Mouse (Mus musculus) heart, adult 11 months (tissue): Measurements from ENCODE around the gene Slc8a1.
A peak's percentile ranks its signal among the peaks of the same experiment; 100 is the strongest.

Experiments
- DNase-seq: peaks from one replicate; pipeline ENCODE4 v3.0.0; 2022

Gene Slc8a1

DNA sequence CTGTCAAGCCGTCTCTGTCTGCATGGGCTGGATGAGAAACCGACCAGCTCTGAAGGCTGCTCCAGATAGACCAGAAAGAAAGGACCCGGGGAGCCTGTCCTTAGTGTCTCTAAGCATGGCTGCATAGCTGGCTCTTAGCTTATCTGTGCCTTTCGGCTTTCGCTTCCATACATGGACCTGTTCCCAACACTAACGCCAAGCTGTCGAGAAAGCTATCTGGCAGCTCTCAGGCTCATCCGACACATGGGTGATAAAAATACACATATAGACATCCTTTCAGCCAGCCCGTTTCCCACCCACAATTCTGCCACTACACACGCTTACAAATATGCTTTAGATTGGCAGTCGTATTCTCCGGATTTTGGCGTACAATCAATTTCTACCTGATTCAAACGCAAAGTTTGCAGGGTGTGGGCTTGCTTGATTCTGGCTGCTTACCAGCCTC, at the start of gene Slc8a1:
TSS of gene Slc8a1 (minus strand) at position 67 of the 445 bp plus-strand sequence.
- DNase-seq, result peak; percentile 97

- no peak for DNase-seq
These were observed 49.2 kb upstream of the Slc8a1 start for GRCm38 (mm10) chr17:81787350-81787749.

GRCm38 (mm10) chr17:81782326-81782725, 44.1 kb upstream of the Slc8a1 start:
- DNase-seq, result no peak

DNA sequence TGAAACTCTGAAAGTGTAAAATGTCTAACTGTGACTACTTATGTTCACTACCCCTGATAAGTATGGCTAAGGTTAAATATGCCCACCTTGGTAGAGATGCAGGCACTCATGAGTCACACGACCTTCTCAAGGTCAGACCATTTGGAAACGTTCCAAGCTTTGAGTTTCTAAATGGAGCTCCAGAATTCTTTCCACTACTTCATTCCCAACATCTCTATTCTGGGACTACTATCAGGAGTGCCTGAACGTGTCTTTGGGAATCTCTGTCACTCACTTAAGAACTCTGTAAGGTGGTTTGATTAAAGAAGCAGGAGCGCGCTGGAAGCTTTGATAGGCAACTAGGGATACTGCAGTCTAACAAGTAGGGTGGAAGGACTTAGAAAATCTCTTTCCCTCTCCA, 43.3 kb upstream of the Slc8a1 start:
- peak; percentile 87 for DNase-seq

GRCm38 (mm10) chr17:81779883-81780282, 41.7 kb upstream of the Slc8a1 start:
- no peak for DNase-seq

- DNase-seq, result no peak
These were observed 12.5 kb upstream of the Slc8a1 start for GRCm38 (mm10) chr17:81750664-81751063.

DNA sequence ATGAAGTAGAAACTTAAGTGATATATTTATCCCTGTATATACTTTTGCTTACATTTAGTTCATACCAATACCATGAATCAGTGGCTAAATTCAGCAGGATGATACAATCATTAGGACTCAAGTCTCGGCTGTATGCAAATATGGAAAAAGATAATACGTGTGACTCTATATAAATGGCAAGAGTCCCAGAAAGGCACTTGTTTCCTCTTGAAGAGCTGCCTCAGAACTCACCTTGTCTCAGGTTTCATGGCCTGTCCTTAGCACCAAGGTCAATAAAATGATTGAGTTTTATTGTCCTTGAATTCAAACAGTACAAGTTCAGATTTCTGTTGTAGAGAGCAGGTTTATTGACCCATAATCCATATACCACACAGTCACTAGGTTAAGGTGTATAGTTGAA, 4.9 kb upstream of the Slc8a1 start:
- no peak for DNase-seq

GRCm38 (mm10) chr17:81740576-81740975, 2.4 kb upstream of the Slc8a1 start:
- peak; percentile 93 for DNase-seq

DNA sequence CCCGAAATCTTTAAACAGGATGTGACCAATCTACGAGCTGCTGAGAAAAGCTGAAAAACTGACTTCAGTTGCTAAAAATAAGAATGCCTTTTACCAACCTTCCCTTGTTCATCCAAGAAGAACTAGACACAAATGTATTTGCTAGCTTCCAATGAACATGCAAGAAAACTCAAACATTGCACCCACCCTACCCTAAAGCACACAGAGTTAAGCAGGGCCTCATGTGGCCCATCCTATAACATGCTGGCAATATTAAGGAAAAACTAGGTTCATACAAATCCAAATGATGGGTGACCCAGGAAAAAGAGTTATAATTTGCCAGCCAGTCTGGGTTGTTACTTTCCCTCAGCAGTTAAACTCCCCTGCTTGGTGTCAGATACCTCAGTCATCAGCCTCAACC, 398 bp downstream of the Slc8a1 start:
- peak; percentile 81 for DNase-seq

GRCm38 (mm10) chr17:81737309-81737708, 868 bp downstream of the Slc8a1 start:
- no peak for DNase-seq

GRCm38 (mm10) chr17:81735583-81735982, 2.6 kb downstream of the Slc8a1 start:
- DNase-seq, result no peak

GRCm38 (mm10) chr17:81729891-81730290, 8.3 kb downstream of the Slc8a1 start:
- no peak for DNase-seq

- DNase-seq, result peak; percentile 94
These were observed 25.9 kb downstream of the Slc8a1 start for GRCm38 (mm10) chr17:81712273-81712751.

GRCm38 (mm10) chr17:81704761-81705160, 33.4 kb downstream of the Slc8a1 start:
- peak; percentile 88 for DNase-seq

- DNase-seq, result no peak
These were observed 34.9 kb downstream of the Slc8a1 start for GRCm38 (mm10) chr17:81703258-81703657.

- no peak for DNase-seq
These were observed 36.5 kb downstream of the Slc8a1 start for GRCm38 (mm10) chr17:81701701-81702100.

DNA sequence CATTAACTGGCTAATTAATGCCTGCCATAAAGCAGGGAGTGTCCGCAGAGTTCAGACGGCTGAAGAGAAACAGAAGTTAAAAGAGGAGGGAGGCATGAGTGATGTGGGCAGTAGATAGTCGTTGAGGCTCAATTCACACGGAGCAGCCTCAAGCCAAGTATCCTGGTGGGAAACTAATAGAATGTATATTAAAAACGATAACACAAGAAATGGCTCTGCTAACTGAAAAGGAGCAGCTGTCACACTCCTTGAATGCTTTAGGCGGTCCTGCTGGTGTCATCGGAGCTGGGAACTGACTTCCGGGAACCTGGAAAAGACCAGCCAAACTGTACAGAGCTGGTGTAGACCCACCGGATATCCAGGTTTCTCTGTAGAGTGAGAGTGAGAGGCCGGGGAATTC, 39.4 kb downstream of the Slc8a1 start:
- no peak for DNase-seq

GRCm38 (mm10) chr17:81697695-81698094, 40.5 kb downstream of the Slc8a1 start:
- no peak for DNase-seq

GRCm38 (mm10) chr17:81694977-81695376, 43.2 kb downstream of the Slc8a1 start:
- no peak for DNase-seq

DNA sequence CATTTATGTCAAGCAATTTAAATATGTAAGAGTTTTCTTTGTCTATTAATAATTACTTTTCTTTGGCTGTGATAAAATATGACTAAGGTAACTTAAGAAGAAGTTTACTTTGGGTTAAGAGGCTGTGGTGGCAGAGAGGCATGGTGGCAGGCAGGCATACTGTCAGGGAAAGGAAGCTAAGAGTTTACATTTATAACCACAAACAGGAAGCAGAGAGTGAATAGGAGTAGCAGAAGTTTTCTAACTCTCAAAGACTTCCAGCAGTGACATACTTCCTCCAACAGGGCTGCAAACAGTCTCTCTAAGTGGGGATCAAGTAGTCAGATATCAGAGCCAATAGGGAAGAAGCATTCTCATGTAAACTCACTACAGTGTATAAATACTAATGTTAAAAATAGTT, 58.6 kb downstream of the Slc8a1 start:
- no peak for DNase-seq

GRCm38 (mm10) chr17:81677450-81677849, 60.7 kb downstream of the Slc8a1 start:
- DNase-seq, result no peak

DNA sequence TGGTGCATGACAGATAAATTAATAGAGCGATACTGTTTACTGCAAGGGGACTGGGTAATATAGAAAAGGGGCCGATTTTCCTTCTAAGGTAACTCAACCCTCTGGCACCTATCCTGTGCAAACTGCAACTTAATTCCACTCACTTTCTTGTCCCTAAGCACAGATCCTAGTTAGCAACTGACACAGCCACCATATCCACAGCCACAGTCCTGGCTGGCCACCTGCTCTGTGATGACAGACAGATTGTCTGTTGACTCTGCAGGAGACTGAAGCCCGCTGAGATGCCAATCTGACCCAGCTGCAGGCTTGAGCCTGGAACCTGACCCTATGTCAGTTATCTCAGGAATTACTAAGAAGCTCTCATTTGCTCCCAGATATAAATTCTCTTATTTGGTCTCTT, 62.0 kb downstream of the Slc8a1 start:
- no peak for DNase-seq

- DNase-seq, result peak; percentile 85
These were observed 66.9 kb downstream of the Slc8a1 start for GRCm38 (mm10) chr17:81671245-81671644.

DNA sequence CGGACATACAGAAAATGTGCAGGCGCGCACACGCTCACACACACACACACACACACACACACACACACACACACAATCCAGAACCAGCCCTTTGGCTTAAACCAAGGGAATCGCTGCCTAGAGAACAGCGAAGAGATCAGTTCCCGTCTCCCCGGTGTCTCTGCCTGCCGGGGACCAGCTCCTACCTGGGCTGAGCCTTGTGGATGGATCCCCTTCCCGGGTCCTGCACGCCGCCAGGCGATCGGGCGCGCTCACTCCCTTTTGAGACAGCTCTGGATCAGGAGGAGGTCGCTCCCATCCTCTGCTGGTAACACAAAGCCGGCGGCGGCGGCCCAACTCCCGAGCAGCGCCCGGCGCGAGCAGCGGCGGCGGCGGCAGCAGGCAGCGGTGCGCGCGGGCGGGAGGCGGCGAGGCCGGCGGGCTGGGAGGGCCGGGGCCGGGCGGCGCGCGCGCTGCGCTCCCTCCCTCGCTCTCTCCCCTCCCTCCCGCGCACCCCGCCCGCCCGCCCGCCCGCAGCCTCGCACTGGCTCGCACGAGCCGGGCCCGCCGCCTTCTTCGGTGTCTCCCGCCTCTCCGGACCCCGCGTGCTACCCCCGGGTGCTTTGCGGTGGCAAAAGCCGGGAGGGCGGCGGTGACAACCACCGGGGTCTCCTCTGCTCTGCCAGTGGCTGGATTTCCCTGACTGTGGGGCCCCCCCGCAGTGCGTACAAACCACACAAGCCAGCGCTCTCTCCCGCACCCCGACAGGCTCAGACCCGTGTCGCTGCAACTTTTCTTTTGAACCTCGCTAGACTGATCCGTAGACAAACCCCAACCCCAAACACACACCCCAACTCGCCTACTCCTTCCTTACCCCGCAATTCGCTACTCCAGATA, 68.1 kb downstream of the Slc8a1 start:
- DNase-seq, result peak; percentile 96
